Mouse (Mus musculus): ENCODE measurements at regions not wholly inside any gene's neighbourhood (a gene's known extent, or its start where the extent isn't known, plus 50 kb on each side); places are given as distances from the start of the nearest gene placed in this dataset.

- DNase-seq (ENCODE audit: low spot score) = no peak
- 88% methylated on average over 10 of the region's 10 CpGs for WGBS
- no peak overlapping the region for H3K9ac ChIP-seq (replicated peaks; ENCODE audit: low read length)
These were observed 148.0 kb upstream of the Klf14 start for GRCm38 (mm10) chr6:31106856-31107359.

GRCm38 (mm10) chr6:31107360-31107759 lies 148.5 kb upstream of the Klf14 start:
- Histone ChIP-seq H3K4me2 (ENCODE audit: low read depth, low read length) (no peak overlapping the region), H3K9ac (replicated peaks; ENCODE audit: low read length) (no peak overlapping the region), H3K36me3 (replicated peaks; ENCODE audit: control insufficient read depth, insufficient read depth, low read depth, low read length) (no peaks in the 10 kb centered on the region), H3K4me1 (ENCODE audit: control insufficient read depth, insufficient read depth, low read length) (no peaks in the 10 kb centered on the region), H3K27ac (replicated peaks; ENCODE audit: low read depth, low read length) (no peak overlapping the region), H3K27me3 (ENCODE audit: control insufficient read depth, insufficient read depth, low read length) (no peaks in the 10 kb centered on the region), H3K4me3 (ENCODE audit: low read depth, low read length) (no peak overlapping the region), H3K9me3 (replicated peaks; ENCODE audit: control insufficient read depth, low read length) (no peaks in the 10 kb centered on the region)
- no peak for DNase-seq (ENCODE audit: low spot score)
- WGBS = 88% methylated on average over 4 of the region's 4 CpGs
- no peak for ATAC-seq (replicated peaks; ENCODE audit: insufficient number of reproducible peaks, low FRiP score, low TSS enrichment, low read depth)

More at GRCm38 (mm10) chr6:31106856-31107359, 148.0 kb upstream of the Klf14 start:
- Histone ChIP-seq H3K27ac (replicated peaks; ENCODE audit: low read depth, low read length) (no peak overlapping the region), H3K36me3 (replicated peaks; ENCODE audit: control insufficient read depth, insufficient read depth, low read depth, low read length) (no peaks in the 10 kb centered on the region), H3K4me3 (ENCODE audit: low read depth, low read length) (no peak overlapping the region), H3K9me3 (replicated peaks; ENCODE audit: control insufficient read depth, low read length) (no peaks in the 10 kb centered on the region), H3K4me2 (ENCODE audit: low read depth, low read length) (no peak overlapping the region), H3K4me1 (ENCODE audit: control insufficient read depth, insufficient read depth, low read length) (no peaks in the 10 kb centered on the region), H3K27me3 (ENCODE audit: control insufficient read depth, insufficient read depth, low read length) (no peaks in the 10 kb centered on the region)
- ATAC-seq (replicated peaks; ENCODE audit: insufficient number of reproducible peaks, low FRiP score, low TSS enrichment, low read depth) = no peak

- Histone ChIP-seq H3K9ac (replicated peaks; ENCODE audit: low read length) (no peak overlapping the region), H3K36me3 (replicated peaks; ENCODE audit: control insufficient read depth, insufficient read depth, low read depth, low read length) (no peaks in the 10 kb centered on the region), H3K27me3 (ENCODE audit: control insufficient read depth, insufficient read depth, low read length) (no peaks in the 10 kb centered on the region), H3K4me1 (ENCODE audit: control insufficient read depth, insufficient read depth, low read length) (no peaks in the 10 kb centered on the region), H3K9me3 (replicated peaks; ENCODE audit: control insufficient read depth, low read length) (no peaks in the 10 kb centered on the region), H3K4me3 (ENCODE audit: low read depth, low read length) (no peak overlapping the region), H3K4me2 (ENCODE audit: low read depth, low read length) (no peak overlapping the region), H3K27ac (replicated peaks; ENCODE audit: low read depth, low read length) (no peak overlapping the region)
- 81% methylated on average over 5 of the region's 5 CpGs for WGBS
- DNase-seq (ENCODE audit: low spot score) (no peak), ATAC-seq (replicated peaks; ENCODE audit: insufficient number of reproducible peaks, low FRiP score, low TSS enrichment, low read depth) (no peak)
These were observed 149.2 kb upstream of the Klf14 start for GRCm38 (mm10) chr6:31107916-31108685.

GRCm38 (mm10) chr6:31109604-31110003 lies 150.7 kb upstream of the Klf14 start:
- Histone ChIP-seq H3K9ac (replicated peaks; ENCODE audit: low read length) (no peak overlapping the region), H3K36me3 (replicated peaks; ENCODE audit: control insufficient read depth, insufficient read depth, low read depth, low read length) (no peaks in the 10 kb centered on the region), H3K4me2 (ENCODE audit: low read depth, low read length) (no peak overlapping the region), H3K4me1 (ENCODE audit: control insufficient read depth, insufficient read depth, low read length) (no peaks in the 10 kb centered on the region), H3K27me3 (ENCODE audit: control insufficient read depth, insufficient read depth, low read length) (no peaks in the 10 kb centered on the region), H3K27ac (replicated peaks; ENCODE audit: low read depth, low read length) (no peak overlapping the region), H3K4me3 (ENCODE audit: low read depth, low read length) (no peak overlapping the region), H3K9me3 (replicated peaks; ENCODE audit: control insufficient read depth, low read length) (no peaks in the 10 kb centered on the region)
- no peak for DNase-seq (ENCODE audit: low spot score)
- ATAC-seq (replicated peaks; ENCODE audit: insufficient number of reproducible peaks, low FRiP score, low TSS enrichment, low read depth) = no peak
- 93% methylated on average over 4 of the region's 4 CpGs for WGBS

GRCm38 (mm10) chr6:31112293-31113077 lies 153.6 kb upstream of the Klf14 start:
- H3K9ac ChIP-seq (replicated peaks; ENCODE audit: low read length) = no peak overlapping the region
- H3K36me3 ChIP-seq (replicated peaks; ENCODE audit: control insufficient read depth, insufficient read depth, low read depth, low read length) = no peaks in the 10 kb centered on the region
- H3K27ac ChIP-seq (replicated peaks; ENCODE audit: low read depth, low read length) = no peak overlapping the region
- no peak overlapping the region for H3K4me2 ChIP-seq (ENCODE audit: low read depth, low read length)
- H3K4me1 ChIP-seq (ENCODE audit: control insufficient read depth, insufficient read depth, low read length) = no peaks in the 10 kb centered on the region
- 87% methylated on average over 13 of the region's 13 CpGs for WGBS
- no peaks in the 10 kb centered on the region for H3K9me3 ChIP-seq (replicated peaks; ENCODE audit: control insufficient read depth, low read length)
- ATAC-seq (replicated peaks; ENCODE audit: insufficient number of reproducible peaks, low FRiP score, low TSS enrichment, low read depth) = no peak
- DNase-seq (ENCODE audit: low spot score) = no peak
- no peaks in the 10 kb centered on the region for H3K27me3 ChIP-seq (ENCODE audit: control insufficient read depth, insufficient read depth, low read length)
- no peak overlapping the region for H3K4me3 ChIP-seq (ENCODE audit: low read depth, low read length)

GRCm38 (mm10) chr6:31113558-31114326 lies 154.9 kb upstream of the Klf14 start:
- Histone ChIP-seq H3K27me3 (ENCODE audit: control insufficient read depth, insufficient read depth, low read length) (no peaks in the 10 kb centered on the region), H3K4me1 (ENCODE audit: control insufficient read depth, insufficient read depth, low read length) (no peaks in the 10 kb centered on the region), H3K4me3 (ENCODE audit: low read depth, low read length) (no peak overlapping the region), H3K36me3 (replicated peaks; ENCODE audit: control insufficient read depth, insufficient read depth, low read depth, low read length) (no peaks in the 10 kb centered on the region), H3K9me3 (replicated peaks; ENCODE audit: control insufficient read depth, low read length) (no peaks in the 10 kb centered on the region), H3K27ac (replicated peaks; ENCODE audit: low read depth, low read length) (no peak overlapping the region), H3K4me2 (ENCODE audit: low read depth, low read length) (no peak overlapping the region), H3K9ac (replicated peaks; ENCODE audit: low read length) (no peak overlapping the region)
- 92% methylated on average over 21 of the region's 21 CpGs for WGBS
- DNase-seq (ENCODE audit: low spot score) (no peak), ATAC-seq (replicated peaks; ENCODE audit: insufficient number of reproducible peaks, low FRiP score, low TSS enrichment, low read depth) (no peak)

- Histone ChIP-seq H3K36me3 (replicated peaks; ENCODE audit: control insufficient read depth, insufficient read depth, low read depth, low read length) (no peaks in the 10 kb centered on the region), H3K27me3 (ENCODE audit: control insufficient read depth, insufficient read depth, low read length) (no peaks in the 10 kb centered on the region), H3K27ac (replicated peaks; ENCODE audit: low read depth, low read length) (no peak overlapping the region), H3K4me2 (ENCODE audit: low read depth, low read length) (no peak overlapping the region), H3K9me3 (replicated peaks; ENCODE audit: control insufficient read depth, low read length) (no peaks in the 10 kb centered on the region), H3K4me3 (ENCODE audit: low read depth, low read length) (no peak overlapping the region), H3K4me1 (ENCODE audit: control insufficient read depth, insufficient read depth, low read length) (no peaks in the 10 kb centered on the region), H3K9ac (replicated peaks; ENCODE audit: low read length) (no peak overlapping the region)
- ATAC-seq (replicated peaks; ENCODE audit: insufficient number of reproducible peaks, low FRiP score, low TSS enrichment, low read depth) = no peak
- DNase-seq (ENCODE audit: low spot score) = no peak
- WGBS = 76% methylated on average over 19 of the region's 19 CpGs
These were observed 155.8 kb upstream of the Klf14 start for GRCm38 (mm10) chr6:31114336-31115335.
